Mouse (Mus musculus) embryo, embryonic 10 days (tissue): ENCODE results near the gene Zmym3.
"Not testable (repeated sequence)": the region's sequence is repeated elsewhere in the genome, so short reads cannot be mapped to it uniquely, and the experiment has no call there.

Source experiments
- DNase-seq: peaks from one replicate; pipeline ENCODE4 v3.0.0-alpha.2; 2015; ENCODE audit warnings: low spot score

Zmym3 gene

GRCm38 (mm10) chrX:101376190-101376968 is 44.3 kb downstream of the Zmym3 start, which contains the start of gene Gjb1:
Gjb1 (plus strand) TSS chrX:101376378.
- DNase-seq = no peak

DNA sequence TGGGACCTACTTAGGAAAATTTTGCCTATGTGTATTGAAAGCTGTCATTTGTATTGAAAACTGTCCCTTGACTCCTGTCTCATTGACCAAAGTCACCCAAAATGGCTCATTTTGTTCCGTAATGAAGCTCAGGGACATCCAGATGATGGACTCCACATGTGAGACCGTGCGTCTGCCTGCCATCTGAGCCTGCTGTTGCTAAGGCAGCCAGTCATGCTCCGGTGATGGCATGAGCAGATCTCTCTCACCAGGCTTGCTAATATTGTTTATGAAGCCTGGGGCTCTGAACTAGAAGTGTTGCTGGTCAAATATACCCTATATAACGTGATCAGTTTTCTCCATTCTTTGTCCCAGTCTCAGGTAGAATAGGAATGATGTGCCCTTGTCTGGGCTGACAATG is 47.7 kb downstream of the Zmym3 start:
- no peak for DNase-seq

GRCm38 (mm10) chrX:101370573-101370972 is 50.1 kb downstream of the Zmym3 start:
- no peak for DNase-seq

- DNase-seq = no peak
Measured at GRCm38 (mm10) chrX:101369001-101369400, 51.6 kb downstream of the Zmym3 start.

DNA sequence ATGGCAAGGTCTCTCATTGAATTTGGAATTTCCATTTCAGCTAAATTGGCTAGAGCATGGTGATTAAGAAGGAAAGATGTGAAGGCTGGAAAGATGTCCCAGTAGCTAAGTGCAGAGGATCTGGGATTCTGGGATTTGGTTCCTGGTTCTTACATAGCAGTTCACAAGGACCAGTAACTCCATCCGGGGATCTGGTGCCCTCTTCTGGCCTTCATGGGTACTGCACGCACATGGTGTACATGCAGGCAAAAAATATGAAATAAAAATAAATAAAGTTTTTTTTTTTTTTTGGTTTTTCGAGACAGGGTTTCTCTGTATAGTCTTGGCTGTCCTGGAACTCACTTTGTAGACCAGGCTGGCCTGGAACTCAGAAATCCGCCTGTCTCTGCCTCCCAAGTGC is 61.7 kb downstream of the Zmym3 start:
- not testable (repeated sequence) for DNase-seq
